Mouse (Mus musculus) CH12.LX (cell line): ENCODE measurements around the gene Tbck. TPM values are rescaled to one million over a fixed set of nuclear protein-coding genes. Genes with fewer than 3 reads are reported as not detected.

Source experiments
- DNase-seq: peaks from one replicate; pipeline ENCODE4 v3.0.0-alpha.2; 2013; ENCODE audit errors: extremely low read depth
- H3K27ac ChIP-seq: 2 replicates; pipeline ENCODE4 v1.5.1; 2012; ENCODE audit warnings: low read depth, mild to moderate bottlenecking, control low read depth, moderate library complexity; ENCODE audit not compliant: insufficient read depth
- H3K27me3 ChIP-seq: replicated peaks from 2 replicates; pipeline ENCODE3; 2012; ENCODE audit warnings: inconsistent platforms
- H3K36me3 ChIP-seq, 2 experiments: replicated peaks in 1 of 2; 2 replicates each; pipeline versions ENCODE3 to v1.6.1; 2012; ENCODE audit warnings: inconsistent platforms in 1 of 2, low read length in 1 of 2, mild to moderate bottlenecking in 1 of 2, mixed read lengths in 1 of 2, moderate library complexity in 1 of 2; ENCODE audit not compliant: control insufficient read depth in 1 of 2, insufficient read depth in 1 of 2
- H3K4me1 ChIP-seq, 2 experiments: 2 replicates each; pipeline ENCODE4 v1.6.1; 2012; ENCODE audit warnings: inconsistent platforms in 1 of 2, moderate library complexity in 1 of 2; ENCODE audit not compliant: insufficient read depth in 2 of 2, control insufficient read depth in 1 of 2
- H3K4me2 ChIP-seq: 2 replicates; pipeline ENCODE4 v1.6.1; 2012; ENCODE audit warnings: low read depth, mild to moderate bottlenecking, control low read depth; ENCODE audit not compliant: poor library complexity, insufficient read depth, severe bottlenecking
- H3K4me3 ChIP-seq, 3 experiments: fragments of 150-350 bp in 1 of 3; sonication (generic) in 1 of 3; replicated peaks in 1 of 3; 2 replicates each; pipeline versions ENCODE3 to v1.5.1; 2011 to 2012; ENCODE audit warnings: low read depth in 2 of 3, low read length in 2 of 3, mild to moderate bottlenecking in 2 of 3, moderate library complexity in 2 of 3, control low read depth in 1 of 3, improper control_type of control experiment in 1 of 3, inconsistent platforms in 1 of 3, mixed read lengths in 1 of 3; ENCODE audit not compliant: poor library complexity in 1 of 3
- H3K79me2 ChIP-seq: replicated peaks from 2 replicates; pipeline ENCODE4 v1.6.1; 2012; ENCODE audit warnings: mild to moderate bottlenecking, moderate library complexity; ENCODE audit not compliant: control insufficient read depth, poor library complexity, insufficient read depth, severe bottlenecking; ENCODE audit errors: extremely low read depth
- H3K9ac ChIP-seq: 2 replicates; pipeline ENCODE4 v1.6.1; 2012; ENCODE audit warnings: low read depth, mild to moderate bottlenecking, control low read depth, moderate library complexity; ENCODE audit not compliant: insufficient read depth
- H3K9me3 ChIP-seq: replicated peaks from 2 replicates; pipeline ENCODE3; 2012; ENCODE audit warnings: low read length, inconsistent platforms, mixed read lengths
- BHLHE40 ChIP-seq: IDR thresholded peaks from 2 replicates; pipeline ENCODE4 v1.6.1; 2011; ENCODE audit warnings: mild to moderate bottlenecking, low read depth, low read length, improper control_type of control experiment
- CHD1 ChIP-seq: IDR thresholded peaks from 2 replicates; pipeline ENCODE4 v1.6.1; 2012; ENCODE audit warnings: low read depth, low read length, improper control_type of control experiment, inconsistent platforms
- ELF1 ChIP-seq: IDR thresholded peaks from 2 replicates; pipeline ENCODE4 v1.6.1; 2014; ENCODE audit warnings: low read depth, mild to moderate bottlenecking, inconsistent platforms, low read length, improper control_type of control experiment
- EP300 ChIP-seq: IDR thresholded peaks from 2 replicates; pipeline ENCODE4 v1.6.1; 2011; ENCODE audit warnings: low read length, improper control_type of control experiment
- GABPA ChIP-seq: IDR thresholded peaks from 2 replicates; pipeline ENCODE4 v1.6.1; 2012; ENCODE audit warnings: low read depth, low read length, improper control_type of control experiment, inconsistent platforms; ENCODE audit not compliant: insufficient replicate concordance
- HCFC1 ChIP-seq: IDR thresholded peaks from 2 replicates; pipeline ENCODE4 v1.6.1; 2012; ENCODE audit warnings: low read depth, mild to moderate bottlenecking, inconsistent platforms, low read length, improper control_type of control experiment
- IRF4 ChIP-seq: IDR thresholded peaks from 2 replicates; pipeline ENCODE4 v1.6.1; 2014; ENCODE audit warnings: low read depth, mild to moderate bottlenecking, inconsistent platforms, low read length, improper control_type of control experiment
- JUND ChIP-seq: conservative IDR thresholded peaks from 2 replicates; pipeline ENCODE4 v1.6.1; 2011; ENCODE audit warnings: low read depth, low read length, improper control_type of control experiment
- MAX ChIP-seq: IDR thresholded peaks from 2 replicates; pipeline ENCODE4 v1.6.1; 2011; ENCODE audit warnings: low read length, improper control_type of control experiment
- NRF1 ChIP-seq: IDR thresholded peaks from 2 replicates; pipeline ENCODE4 v1.6.1; 2014; ENCODE audit warnings: low read depth, mild to moderate bottlenecking, inconsistent platforms, low read length, improper control_type of control experiment, moderate library complexity
- SIN3A ChIP-seq: IDR thresholded peaks from 2 replicates; pipeline ENCODE4 v1.6.1; 2012; ENCODE audit warnings: low read length, improper control_type of control experiment, inconsistent platforms
- SMC3 ChIP-seq: IDR thresholded peaks from 2 replicates; pipeline ENCODE4 v1.6.1; 2011; ENCODE audit warnings: low read depth, low read length, improper control_type of control experiment
- TCF12 ChIP-seq: IDR thresholded peaks from 2 replicates; pipeline ENCODE4 v1.6.1; 2014; ENCODE audit warnings: low read depth, mild to moderate bottlenecking, inconsistent platforms, low read length, improper control_type of control experiment
- ZC3H11A ChIP-seq: IDR thresholded peaks from 2 replicates; pipeline ENCODE4 v1.6.1; 2012; ENCODE audit warnings: low read depth, mild to moderate bottlenecking, inconsistent platforms, low read length, improper control_type of control experiment
- ZMIZ1 ChIP-seq: IDR thresholded peaks from 2 replicates; pipeline ENCODE4 v1.6.1; 2012; ENCODE audit warnings: low read depth, mild to moderate bottlenecking, inconsistent platforms, low read length, improper control_type of control experiment
- ZNF384 ChIP-seq: IDR thresholded peaks from 2 replicates; pipeline ENCODE4 v1.6.1; 2012; ENCODE audit warnings: low read depth, low read length, improper control_type of control experiment, inconsistent platforms
- dilution Hi-C: fragments of 300-500 bp; cut with MboI; formaldehyde crosslinking; loops from 2 replicates; pipeline ENCODE4 v1.14.3; 2020; ENCODE audit warnings: low sequenced_read_pairs; ENCODE audit not compliant: extremely low pct_unique_long_range_greater_than_20kb, extremely low pct_ligation_motif_present
- in situ Hi-C: fragments of 300-500 bp; cut with MboI; formaldehyde crosslinking; loops from 3 replicates; pipeline ENCODE4 v1.14.3; 2019; ENCODE audit warnings: low sequenced_read_pairs, low pct_ligation_motif_present, low pct_unique_long_range_greater_than_20kb, mixed read lengths
- polyA plus RNA-seq: library from polyadenylated mRNA; unstranded; fragments of >175 nt; gene quantifications from 2 replicates; pipeline ENCODE4 v1.2.1, GENCODE M21; 2012; ENCODE audit warnings: low read depth; ENCODE audit not compliant: insufficient read length
- total RNA-seq, 2 experiments: library from RNA; depleted of rRNA; stranded (reverse); fragments of 300-350 nt in 1 of 2; fragments of >200 nt in 1 of 2; gene quantifications; 2 replicates each; pipeline ENCODE4 v1.2.3; 2012 to 2014

The Tbck gene
- total and polyA plus RNA-seq, 3 experiments = 9.2 to 18.7 (median 14.5) TPM

DNA sequence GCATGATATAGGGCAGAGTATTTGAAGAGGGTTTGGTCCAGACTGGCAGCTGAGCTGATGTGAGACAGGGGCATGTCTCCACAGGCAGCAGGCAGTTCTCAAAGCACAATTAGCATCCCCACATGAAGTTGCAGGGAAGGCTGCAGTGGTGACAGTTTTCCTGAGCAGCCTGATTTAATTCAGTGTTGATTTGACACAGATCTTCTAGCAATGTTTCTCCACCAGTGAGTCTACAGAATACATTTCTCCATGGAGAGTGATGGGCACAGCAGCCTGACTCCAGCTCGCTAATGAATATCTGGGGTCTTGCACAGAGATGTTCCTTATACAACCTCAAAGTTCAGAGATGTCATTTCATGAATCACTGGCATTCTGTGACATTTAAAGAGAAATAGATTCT is 99.1 kb downstream of the Tbck start:
- Histone ChIP-seq H3K36me3 (peaks cover 4 to 28% of the 10 kb centered on the region in 2 experiments), H3K4me3 (no peak overlapping the region), H3K4me2 (no peak overlapping the region), H3K27me3 (no peaks in the 10 kb centered on the region), H3K9ac (no peak overlapping the region), H3K27ac (no peak overlapping the region), H3K79me2 (no peaks in the 10 kb centered on the region), H3K9me3 (no peaks in the 10 kb centered on the region), H3K4me1 (peaks cover 0 to 7% of the 10 kb centered on the region in 2 experiments; a peak in 1 of 4 replicates)
- dilution Hi-C loops = no loop called here
- TF ChIP-seq BHLHE40 (no peak), SIN3A (no peak), ZC3H11A (no peak), MAX (no peak), ELF1 (no peak), SMC3 (no peak), GABPA (no peak), IRF4 (no peak), CHD1 (no peak), HCFC1 (no peak), JUND (no peak), TCF12 (no peak), ZMIZ1 (no peak), EP300 (no peak)
- no peak for DNase-seq
- in situ Hi-C loops = no loop called here

DNA sequence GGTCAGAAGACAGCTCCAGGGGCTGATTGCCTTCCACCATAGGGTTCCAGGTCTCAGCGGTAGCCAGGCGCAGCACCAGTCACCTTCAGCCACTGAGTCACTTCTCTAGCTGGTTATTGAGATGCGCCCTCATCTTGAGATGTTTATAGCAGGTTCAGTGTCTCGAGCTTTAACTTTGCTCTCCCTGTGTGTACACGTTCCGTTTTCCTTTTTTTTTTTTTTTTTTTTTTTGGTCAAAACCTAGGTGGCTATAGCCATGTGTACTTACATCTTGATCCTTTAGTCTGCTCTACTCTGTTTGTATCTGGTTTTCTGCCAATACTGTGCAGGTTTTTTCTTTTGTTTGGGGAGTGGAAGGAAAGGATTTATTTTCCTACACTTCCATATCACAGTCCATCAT is 100.8 kb downstream of the Tbck start:
- H3K4me1 ChIP-seq = peaks cover 0 to 7% of the 10 kb centered on the region in 2 experiments; a peak in 1 of 4 replicates
- H3K4me3 ChIP-seq = no peak overlapping the region
- no peaks in the 10 kb centered on the region for H3K9me3 ChIP-seq
- no peak for DNase-seq
- no peak overlapping the region for H3K27ac ChIP-seq
- no peaks in the 10 kb centered on the region for H3K27me3 ChIP-seq
- 0 out of 2 replicates have a peak, but pooled peaks have one; percentile 25 for TF ChIP-seq ZNF384
- no peak for TF ChIP-seq NRF1
- H3K4me2 ChIP-seq = no peak overlapping the region
- no peak overlapping the region for H3K9ac ChIP-seq
- H3K79me2 ChIP-seq = no peaks in the 10 kb centered on the region
- in situ Hi-C loops (no loop called here), dilution Hi-C loops (no loop called here)
- H3K36me3 ChIP-seq = peaks cover 4 to 25% of the 10 kb centered on the region in 2 experiments
